Mouse (Mus musculus) kidney, adult 2 months (tissue): ENCODE data around the gene Plp1. TPM values are rescaled to one million over a fixed set of nuclear protein-coding genes. Genes with fewer than 3 reads are reported as not detected.

Source experiments
- DNase-seq: peaks from one replicate; pipeline ENCODE4 v3.0.0; 2021
- H3K27ac ChIP-seq: fragments of 200-500 bp; 2 replicates; pipeline ENCODE4 v1.5.1; 2012; ENCODE audit warnings: low read depth, low read length, control low read depth, inconsistent platforms; ENCODE audit not compliant: insufficient read depth
- H3K27me3 ChIP-seq: fragments of 200-500 bp; replicated peaks from 2 replicates; pipeline ENCODE4 v1.6.1; 2012; ENCODE audit warnings: mild to moderate bottlenecking, moderate library complexity, low read length, inconsistent platforms; ENCODE audit not compliant: control insufficient read depth, insufficient read depth
- H3K36me3 ChIP-seq: fragments of 200-500 bp; 2 replicates; pipeline ENCODE4 v1.6.1; 2012; ENCODE audit warnings: mild to moderate bottlenecking, moderate library complexity, low read length, inconsistent platforms; ENCODE audit not compliant: control insufficient read depth, insufficient read depth
- H3K4me1 ChIP-seq: fragments of 200-500 bp; 2 replicates; pipeline ENCODE4 v1.6.1; 2011; ENCODE audit warnings: low read length; ENCODE audit not compliant: control insufficient read depth, insufficient read depth
- H3K4me3 ChIP-seq: fragments of 200-500 bp; 2 replicates; pipeline ENCODE4 v1.5.1; 2011; ENCODE audit warnings: mild to moderate bottlenecking, low read depth, low read length, control low read depth; ENCODE audit not compliant: insufficient read depth
- CTCF ChIP-seq: fragments of 200-500 bp; conservative IDR thresholded peaks from 2 replicates; pipeline ENCODE4 v1.5.1; 2011; ENCODE audit warnings: low read depth, mild to moderate bottlenecking, control low read depth, low read length, moderate library complexity, mixed read lengths; ENCODE audit not compliant: insufficient read depth, insufficient read length
- POLR2A ChIP-seq: fragments of 200-500 bp; IDR thresholded peaks from one replicate; pipeline ENCODE4 v1.6.1; 2011; ENCODE audit warnings: low read depth, low read length, control low read depth
- WGBS: fragments of 180-500 bp; shearing (Covaris S2); methylation state at CpG from one replicate; pipeline ENCODE4 v1.1.7; 2018; 5-methylcytosine and 5-hydroxymethylcytosine counted together
- polyA plus RNA-seq: library from polyadenylated mRNA; depleted of rRNA; stranded (reverse); fragments of >200 nt; gene quantifications from 2 replicates; pipeline ENCODE4 v1.2.3, GENCODE M21; 2012; rRNA removed

Gene Plp1
- polyA plus RNA-seq = 3.6 and 4.4 TPM in 2 replicates

DNA sequence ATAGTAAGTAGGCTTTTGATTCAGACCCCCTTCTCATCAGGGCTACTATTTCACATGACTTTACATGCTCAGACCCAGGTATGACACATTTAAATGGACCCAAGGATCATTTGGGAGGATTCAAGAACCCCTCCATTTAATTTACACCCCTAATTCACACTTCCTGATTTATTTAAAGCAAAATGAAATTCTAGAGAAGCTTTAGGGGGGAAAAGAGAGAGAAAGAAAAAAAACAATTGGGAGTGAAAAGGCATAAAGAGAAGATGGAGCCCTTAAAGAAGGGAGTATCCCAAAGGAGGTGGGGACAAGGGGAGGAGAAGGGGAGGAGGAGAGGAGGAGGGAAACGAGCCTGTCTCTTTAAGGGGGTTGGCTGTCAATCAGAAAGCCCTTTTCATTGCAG is at the start of gene Plp1:
TSS of gene Plp1 (plus strand) at position 301 of the 400 bp plus-strand sequence.
- H3K36me3 ChIP-seq = no peaks in the 10 kb centered on the region
- H3K4me1 ChIP-seq = no peaks in the 10 kb centered on the region; the same call in 1 of the 2 replicates
- H3K27me3 ChIP-seq = no peaks in the 10 kb centered on the region
- no peak for DNase-seq
- no peak for TF ChIP-seq POLR2A
- TF ChIP-seq CTCF = no peak
- H3K4me3 ChIP-seq = no peak within 1 kb of the TSS
- 50% methylated on average over 1 of the region's 1 CpGs for WGBS
- no peak within 1 kb of the TSS for H3K27ac ChIP-seq

DNA sequence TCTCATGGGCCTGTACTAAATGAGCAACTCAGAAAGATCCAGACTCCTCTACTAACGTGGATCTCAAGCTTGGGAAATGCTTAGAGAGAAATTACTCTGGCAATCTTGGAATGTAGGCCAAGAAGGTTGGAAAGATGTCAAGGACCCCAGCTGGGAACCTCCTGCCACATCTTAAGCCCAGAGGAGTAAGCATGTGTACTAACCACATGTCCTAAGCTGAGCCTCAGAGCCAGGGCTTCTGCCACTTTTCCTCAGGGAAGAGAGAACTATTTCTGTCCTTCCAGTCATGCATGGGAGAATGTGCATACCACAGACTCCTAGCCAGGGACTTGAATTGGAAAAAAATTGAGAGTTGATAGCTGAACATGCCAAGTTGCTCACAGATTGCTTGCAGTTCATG is 49.4 kb upstream of the Plp1 start:
- WGBS = 53% methylated on average over 1 of the region's 1 CpGs
- Histone ChIP-seq H3K36me3 (no peaks in the 10 kb centered on the region), H3K27me3 (no peaks in the 10 kb centered on the region), H3K27ac (no peak overlapping the region), H3K4me1 (no peaks in the 10 kb centered on the region), H3K4me3 (no peak overlapping the region)
- no peak for TF ChIP-seq CTCF
- no peak for TF ChIP-seq POLR2A
- peak; percentile 3 for DNase-seq

DNA sequence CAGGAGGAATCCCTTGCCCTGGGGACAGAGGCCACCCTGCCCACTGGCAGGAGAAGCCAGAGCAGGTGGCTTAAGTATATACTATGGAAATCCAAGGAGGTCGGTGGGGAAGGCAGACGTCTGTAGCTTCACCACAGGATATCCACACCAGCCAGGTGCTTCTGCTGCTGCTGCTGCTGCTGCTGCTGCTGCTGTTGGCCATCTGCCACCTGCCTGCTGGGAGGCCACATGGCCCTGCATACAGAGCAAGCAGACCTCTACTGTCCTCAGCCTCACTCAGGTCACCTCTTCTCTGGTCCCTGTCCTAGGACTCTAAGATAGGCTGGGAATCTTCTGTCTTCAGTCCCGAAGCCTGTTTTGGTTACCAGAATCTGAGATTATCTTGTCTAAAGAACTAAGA is 44.4 kb upstream of the Plp1 start:
- WGBS = 68% methylated on average over 3 of the region's 3 CpGs
- no peaks in the 10 kb centered on the region for H3K27me3 ChIP-seq
- TF ChIP-seq CTCF (no peak), POLR2A (no peak)
- H3K36me3 ChIP-seq = no peaks in the 10 kb centered on the region
- no peaks in the 10 kb centered on the region for H3K4me1 ChIP-seq
- DNase-seq = no peak
- H3K4me3 ChIP-seq = no peak overlapping the region
- no peak overlapping the region for H3K27ac ChIP-seq

DNA sequence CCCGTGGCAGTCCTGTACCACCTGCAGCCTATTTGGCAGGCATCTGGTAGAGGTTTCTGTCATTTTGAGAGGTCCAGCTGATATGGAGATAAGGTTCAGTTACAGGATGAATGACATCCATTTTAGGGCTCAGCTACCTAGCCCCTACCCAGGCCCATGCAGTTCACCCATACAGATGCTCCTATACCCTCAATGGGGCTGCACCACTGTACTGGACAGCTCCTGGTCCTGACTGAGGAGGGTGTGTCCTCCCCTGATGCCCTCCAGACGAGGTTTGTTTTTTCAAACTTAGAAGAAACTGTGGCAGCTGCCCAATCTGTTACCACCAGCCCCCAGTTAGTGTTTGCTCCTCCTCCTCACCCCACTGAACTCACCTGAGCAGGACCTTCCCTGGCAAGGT is 43.2 kb upstream of the Plp1 start:
- no peak for DNase-seq
- 74% methylated on average over 2 of the region's 2 CpGs for WGBS
- Histone ChIP-seq H3K27me3 (no peaks in the 10 kb centered on the region), H3K27ac (no peak overlapping the region), H3K4me1 (no peaks in the 10 kb centered on the region), H3K4me3 (no peak overlapping the region), H3K36me3 (no peaks in the 10 kb centered on the region)
- TF ChIP-seq POLR2A (no peak), CTCF (no peak)

DNA sequence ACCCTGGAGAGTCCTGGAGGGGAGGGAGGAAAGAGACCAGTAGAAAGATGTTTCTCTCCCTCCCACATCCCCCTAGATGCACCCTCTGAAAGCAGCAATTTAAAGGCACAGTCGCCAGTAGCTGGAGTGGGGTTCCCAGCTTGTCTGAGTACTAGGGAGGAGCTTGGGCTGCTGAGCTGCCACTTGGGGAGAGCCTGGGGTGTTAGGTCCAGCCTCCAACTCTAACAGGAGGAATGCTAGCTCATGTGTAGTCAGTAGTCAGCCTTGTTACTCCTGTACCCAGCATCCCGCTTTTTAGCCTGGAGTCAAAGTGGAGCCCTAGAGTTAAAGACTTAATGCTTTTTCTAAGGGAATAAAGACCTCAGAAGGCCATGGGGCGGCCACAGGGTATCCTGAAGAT is 42.4 kb upstream of the Plp1 start, which contains the start of gene Glra4:
TSS of gene Glra4 (minus strand) at position 101 of the 400 bp plus-strand sequence.
- H3K4me3 ChIP-seq = no peak within 1 kb of the TSS
- no peaks in the 10 kb centered on the region for H3K27me3 ChIP-seq
- 78% methylated on average over 3 of the region's 3 CpGs for WGBS
- no peak for DNase-seq
- no peaks in the 10 kb centered on the region for H3K4me1 ChIP-seq
- TF ChIP-seq CTCF (no peak), POLR2A (no peak)
- H3K27ac ChIP-seq = no peak within 1 kb of the TSS
- H3K36me3 ChIP-seq = no peaks in the 10 kb centered on the region

DNA sequence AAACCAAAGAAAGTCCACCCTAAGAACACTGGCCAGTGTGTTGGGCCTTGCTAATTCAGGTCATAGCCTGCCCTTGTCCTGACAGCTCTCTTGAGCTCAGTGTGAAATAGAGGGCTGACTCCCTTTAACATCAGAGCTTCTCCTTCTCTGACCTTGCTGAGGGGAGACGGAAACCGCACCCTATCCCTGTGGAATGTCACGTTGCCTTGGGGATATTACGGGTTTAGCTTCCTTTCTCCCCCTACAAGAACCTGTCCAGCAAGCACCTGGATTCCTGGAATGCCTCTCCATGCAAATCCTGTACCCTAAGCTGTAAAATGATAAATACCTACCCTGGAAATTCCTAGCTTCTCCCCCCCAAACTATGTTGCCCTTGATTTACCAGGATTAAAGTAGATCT is 33.0 kb upstream of the Plp1 start:
- TF ChIP-seq POLR2A = no peak
- TF ChIP-seq CTCF = no peak
- H3K27ac ChIP-seq = peak overlapping the region; percentile 64
- WGBS = 68% methylated on average over 4 of the region's 4 CpGs
- no peaks in the 10 kb centered on the region for H3K27me3 ChIP-seq
- peak; percentile 35 for DNase-seq
- no peaks in the 10 kb centered on the region for H3K36me3 ChIP-seq
- H3K4me1 ChIP-seq = no peaks in the 10 kb centered on the region
- no peak overlapping the region for H3K4me3 ChIP-seq

DNA sequence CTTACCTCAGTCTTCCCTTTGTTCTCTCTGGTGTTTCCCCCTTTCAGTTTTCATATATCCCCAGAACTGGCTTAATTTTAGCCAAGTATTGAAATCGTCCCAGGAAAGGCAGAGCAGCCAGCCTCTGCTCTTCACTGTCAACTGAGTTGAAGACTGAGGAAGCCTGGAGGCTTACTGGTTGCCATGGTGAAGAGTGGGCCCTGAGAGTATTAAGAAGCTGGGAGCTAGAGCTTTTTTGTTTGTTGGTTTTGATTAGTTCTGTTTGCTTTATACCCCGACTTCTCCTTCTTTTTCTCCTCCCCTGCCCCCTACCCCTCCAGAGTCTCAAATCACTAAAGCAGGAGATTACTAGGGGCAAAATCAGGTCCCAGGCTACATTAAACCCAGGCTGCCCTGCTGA is 25.2 kb upstream of the Plp1 start:
- TF ChIP-seq CTCF (no peak), POLR2A (no peak)
- H3K27ac ChIP-seq = no peak overlapping the region

DNA sequence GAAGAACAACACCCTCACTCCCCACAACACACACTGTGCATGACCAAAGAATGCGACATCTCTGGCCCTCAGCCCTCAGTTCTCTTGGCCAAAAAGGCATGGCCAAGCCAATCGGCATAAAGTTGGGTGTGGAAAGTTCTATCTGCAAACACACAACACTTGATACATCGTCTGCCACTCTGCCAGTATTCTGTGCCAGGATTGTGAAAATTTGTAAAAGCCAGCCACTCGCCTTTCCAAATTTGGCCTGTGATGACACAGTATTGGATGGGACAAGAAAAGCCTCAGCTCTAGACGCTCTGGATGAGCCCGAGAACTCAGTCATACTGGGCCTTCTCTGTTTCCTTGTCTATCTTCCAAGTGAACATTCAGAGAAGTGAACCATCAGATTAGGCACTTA is 2.7 kb upstream of the Plp1 start:
- DNase-seq = no peak
- no peak overlapping the region; the same call in 1 of the 2 replicates for H3K27ac ChIP-seq
- no peaks in the 10 kb centered on the region; the same call in 1 of the 2 replicates for H3K4me1 ChIP-seq
- TF ChIP-seq CTCF (no peak), POLR2A (no peak)
- no peaks in the 10 kb centered on the region for H3K27me3 ChIP-seq
- no peaks in the 10 kb centered on the region for H3K36me3 ChIP-seq
- 83% methylated on average over 6 of the region's 6 CpGs for WGBS
- no peak overlapping the region for H3K4me3 ChIP-seq

More for the DNA sequence above, 25.2 kb upstream of the Plp1 start:
- WGBS = 60% methylated on average over 2 of the region's 2 CpGs
- Histone ChIP-seq H3K36me3 (no peaks in the 10 kb centered on the region), H3K27me3 (no peaks in the 10 kb centered on the region), H3K4me1 (no peaks in the 10 kb centered on the region), H3K4me3 (no peak overlapping the region)
- DNase-seq = no peak
